9 mouse cellular contexts compared by ENCODE assay signal in the genomic region with DNA sequence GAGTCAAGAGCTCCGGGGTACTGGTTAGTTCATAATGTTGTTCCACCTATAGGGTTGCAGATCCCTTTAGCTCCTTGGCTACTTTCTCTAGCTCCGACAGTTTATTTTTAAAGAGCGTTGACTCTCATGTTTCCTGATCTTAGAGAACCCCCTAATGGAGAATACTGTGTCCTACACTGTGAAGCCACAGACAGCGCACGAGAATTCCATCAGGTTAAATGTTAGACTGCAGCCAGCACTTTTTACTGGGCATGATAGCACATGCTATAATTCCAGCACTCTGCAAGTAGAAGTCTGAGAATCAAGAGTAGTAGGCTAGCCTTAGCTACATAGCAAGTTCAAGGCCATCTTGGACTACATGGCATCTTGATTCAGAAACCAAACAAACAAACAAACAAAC. TPM values are rescaled to one million over a fixed set of nuclear protein-coding genes. Genes with fewer than 3 reads are reported as not detected.
DNase-seq lines count a peak whose midpoint lies in the region; ATAC-seq lines count a peak whose summit lies in the region.
"Had no signal": no experiment of that assay in that cellular context is flagged by ENCODE, and none has a peak within 500 bp of the region (broad histone marks: within the 10 kb centered on the region; RNA-seq: fewer than 3 reads in every experiment).

No protein-coding gene starts in this region.

- DNase-seq in kidney, adult 9 months, result peak; percentile 82
- DNase-seq in kidney, postnatal 4 days, result no peak
- peak; percentile 65 for DNase-seq in R1 (ENCODE audit: low read depth, low spot score)
- DNase-seq in forebrain, embryonic 14.5 days (ENCODE audit: low spot score), result peak; percentile 76
- peak; percentile 74 for DNase-seq in retina, embryonic 14.5 days (ENCODE audit: low spot score)
- no peak for DNase-seq in urinary bladder, adult 18-20 months (ENCODE audit: low spot score in 2 of 2)
- no peak for DNase-seq in testis, postnatal 14 days (ENCODE audit: low spot score)

- H3K36me3 ChIP-seq in forebrain, embryonic 14.5 days (ENCODE audit: control insufficient read depth, insufficient read depth, low read length), result no peaks in the 10 kb centered on the region
- no peaks in the 10 kb centered on the region for H3K36me3 ChIP-seq in limb, embryonic 15.5 days

- H3K4me2 ChIP-seq in forebrain, embryonic 14.5 days (ENCODE audit: low read length), result no peak overlapping the region
- H3K4me2 ChIP-seq in limb, embryonic 15.5 days, result no peak overlapping the region

- no peaks in the 10 kb centered on the region for H3K9me3 ChIP-seq in forebrain, embryonic 14.5 days (replicated peaks; ENCODE audit: control insufficient read depth, low read length)
- no peaks in the 10 kb centered on the region for H3K9me3 ChIP-seq in limb, embryonic 15.5 days

- H3K4me1 ChIP-seq in forebrain, embryonic 14.5 days (ENCODE audit: control insufficient read depth, insufficient read depth, low read length), result no peaks in the 10 kb centered on the region
- peaks cover 8% of the 10 kb centered on the region for H3K4me1 ChIP-seq in limb, embryonic 15.5 days

- 43% methylated on average over 5 of the region's 5 CpGs for WGBS in forebrain, embryonic 14.5 days
- WGBS in limb, embryonic 15.5 days, result 21% methylated on average over 5 of the region's 5 CpGs

- H3K27me3 ChIP-seq in forebrain, embryonic 14.5 days (replicated peaks; ENCODE audit: control insufficient read depth, insufficient read depth, low read length), result no peaks in the 10 kb centered on the region
- H3K27me3 ChIP-seq in limb, embryonic 15.5 days, result no peaks in the 10 kb centered on the region

- no peak overlapping the region for H3K4me3 ChIP-seq in forebrain, embryonic 14.5 days (ENCODE audit: low read depth, low read length)
- no peak overlapping the region for H3K4me3 ChIP-seq in limb, embryonic 15.5 days
- H3K4me3 ChIP-seq: erythroblast, embryonic 14.5 days had no signal

- no peak overlapping the region for H3K9ac ChIP-seq in forebrain, embryonic 14.5 days (ENCODE audit: low read length)
- H3K9ac ChIP-seq in limb, embryonic 15.5 days, result no peak overlapping the region

- peak; percentile 81 for ATAC-seq in forebrain, embryonic 14.5 days
- peak; percentile 77 for ATAC-seq in limb, embryonic 15.5 days (ENCODE audit: insufficient number of reproducible peaks, low FRiP score, low TSS enrichment, low read depth)

- H3K27ac ChIP-seq in forebrain, embryonic 14.5 days (ENCODE audit: low read depth, low read length), result no peak overlapping the region
- H3K27ac ChIP-seq in limb, embryonic 15.5 days, result no peak overlapping the region

RNA-seq across cellular contexts. Expression of gene Zfp622, which starts 24.8 kb away (rescaled TPM):
- 24.6 and 29.9 TPM in 2 replicates for polyA plus RNA-seq in forebrain, embryonic 14.5 days (2014; fragmentation: Nextera tagmentation; extraction: Ambion mirVana)
- polyA plus RNA-seq in limb, embryonic 15.5 days (2015; fragmentation: Nextera tagmentation; extraction: Ambion mirVana), result 27.8 and 32.4 TPM in 2 replicates

Comparison
In these comparisons a context has a peak if more than half of its experiments do, and no peak if none do; other contexts are left out.
1. DNase-seq: peak in kidney, adult 9 months (single experiment), R1 (single experiment), forebrain, embryonic 14.5 days (single experiment) and retina, embryonic 14.5 days (single experiment); none in kidney, postnatal 4 days (0 of 2), urinary bladder, adult 18-20 months (0 of 2) and testis, postnatal 14 days (single experiment).